Mouse (Mus musculus) kidney, adult 2 months (tissue): ENCODE measurements around the gene Brinp2. TPM values are rescaled to one million over a fixed set of nuclear protein-coding genes. Genes with fewer than 3 reads are reported as not detected.

Experiments
- DNase-seq: peaks from one replicate; pipeline ENCODE4 v3.0.0; 2021
- H3K27ac ChIP-seq: fragments of 200-500 bp; 2 replicates; pipeline ENCODE4 v1.5.1; 2012; ENCODE audit warnings: low read depth, low read length, control low read depth, inconsistent platforms; ENCODE audit not compliant: insufficient read depth
- H3K27me3 ChIP-seq: fragments of 200-500 bp; replicated peaks from 2 replicates; pipeline ENCODE4 v1.6.1; 2012; ENCODE audit warnings: mild to moderate bottlenecking, moderate library complexity, low read length, inconsistent platforms; ENCODE audit not compliant: control insufficient read depth, insufficient read depth
- H3K36me3 ChIP-seq: fragments of 200-500 bp; 2 replicates; pipeline ENCODE4 v1.6.1; 2012; ENCODE audit warnings: mild to moderate bottlenecking, moderate library complexity, low read length, inconsistent platforms; ENCODE audit not compliant: control insufficient read depth, insufficient read depth
- H3K4me1 ChIP-seq: fragments of 200-500 bp; 2 replicates; pipeline ENCODE4 v1.6.1; 2011; ENCODE audit warnings: low read length; ENCODE audit not compliant: control insufficient read depth, insufficient read depth
- H3K4me3 ChIP-seq: fragments of 200-500 bp; 2 replicates; pipeline ENCODE4 v1.5.1; 2011; ENCODE audit warnings: mild to moderate bottlenecking, low read depth, low read length, control low read depth; ENCODE audit not compliant: insufficient read depth
- CTCF ChIP-seq: fragments of 200-500 bp; conservative IDR thresholded peaks from 2 replicates; pipeline ENCODE4 v1.5.1; 2011; ENCODE audit warnings: low read depth, mild to moderate bottlenecking, control low read depth, low read length, moderate library complexity, mixed read lengths; ENCODE audit not compliant: insufficient read depth, insufficient read length
- POLR2A ChIP-seq: fragments of 200-500 bp; IDR thresholded peaks from one replicate; pipeline ENCODE4 v1.6.1; 2011; ENCODE audit warnings: low read depth, low read length, control low read depth
- WGBS: fragments of 180-500 bp; shearing (Covaris S2); methylation state at CpG from one replicate; pipeline ENCODE4 v1.1.7; 2018; 5-methylcytosine and 5-hydroxymethylcytosine counted together
- polyA plus RNA-seq: library from polyadenylated mRNA; depleted of rRNA; stranded (reverse); fragments of >200 nt; gene quantifications from 2 replicates; pipeline ENCODE4 v1.2.3, GENCODE M21; 2012

The Brinp2 gene
- polyA plus RNA-seq, 1 experiment, result 0.36 TPM

DNA sequence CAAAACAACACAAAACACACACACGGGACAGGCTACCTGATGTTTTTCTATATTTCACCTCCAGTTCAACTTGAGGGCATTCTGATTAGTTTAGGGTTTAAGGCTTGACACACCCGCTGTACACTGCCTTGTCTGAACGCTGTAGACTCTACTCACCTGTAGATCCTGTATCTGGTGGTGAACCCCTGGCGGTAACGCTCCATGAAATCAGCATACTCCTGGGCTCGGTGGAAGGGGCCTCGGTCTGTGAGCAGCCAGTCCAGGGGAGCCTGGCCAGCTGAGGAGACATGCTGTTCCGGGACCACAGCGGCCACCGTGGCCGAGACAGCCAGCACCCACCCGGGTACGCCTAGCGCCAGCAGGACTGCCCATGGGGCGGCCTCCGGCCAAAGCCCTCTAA lies 60.9 kb downstream of the Brinp2 start:
- WGBS, result 68% methylated on average over 16 of the region's 16 CpGs
- TF ChIP-seq POLR2A, result no peak
- TF ChIP-seq CTCF, result no peak
- Histone ChIP-seq H3K27me3 (no peaks in the 10 kb centered on the region), H3K4me3 (no peak overlapping the region), H3K4me1 (no peaks in the 10 kb centered on the region), H3K27ac (no peak overlapping the region), H3K36me3 (no peaks in the 10 kb centered on the region)
- DNase-seq, result no peak

DNA sequence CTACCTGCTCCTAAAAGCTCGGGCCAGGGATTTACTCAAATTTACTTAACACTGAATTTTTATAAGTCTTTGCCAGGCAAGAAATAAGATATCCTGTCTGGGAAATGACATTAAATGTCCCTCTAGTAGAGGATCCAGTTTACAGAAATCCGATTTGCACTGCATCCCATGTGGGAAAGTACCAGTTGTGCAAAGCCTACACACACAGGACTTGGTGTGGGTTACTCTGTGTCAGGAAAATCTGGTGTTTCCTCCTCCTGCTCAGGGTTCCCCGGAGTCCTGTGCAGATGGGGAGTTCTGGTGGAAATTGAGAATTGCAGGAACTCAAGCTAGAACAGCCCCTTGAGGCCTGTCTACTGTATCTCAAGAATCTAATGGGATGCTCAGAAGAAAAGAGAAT lies 70.9 kb downstream of the Brinp2 start:
- Histone ChIP-seq H3K36me3 (no peaks in the 10 kb centered on the region), H3K4me1 (no peaks in the 10 kb centered on the region), H3K27ac (no peak overlapping the region), H3K27me3 (no peaks in the 10 kb centered on the region), H3K4me3 (no peak overlapping the region)
- 67% methylated on average over 3 of the region's 3 CpGs for WGBS
- no peak for DNase-seq
- TF ChIP-seq POLR2A, result no peak
- no peak for TF ChIP-seq CTCF

DNA sequence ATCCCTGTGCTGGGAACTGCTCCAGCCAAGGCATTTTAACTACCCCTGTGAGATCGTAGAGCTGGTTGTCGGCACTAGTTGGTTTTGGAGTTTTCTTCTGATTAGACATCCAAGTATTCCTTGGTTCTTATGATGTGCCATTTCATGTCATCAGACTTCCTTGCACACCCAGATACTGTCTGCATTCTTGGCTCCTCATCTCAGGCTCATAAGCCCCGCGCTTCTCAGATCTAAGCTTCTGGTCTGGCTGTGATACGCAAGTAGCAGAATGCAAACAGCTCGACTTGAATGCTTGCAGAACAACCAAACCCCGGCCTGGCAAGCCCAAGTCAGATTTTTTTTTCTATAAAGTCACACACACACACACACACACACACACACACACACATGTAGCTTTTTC lies 72.3 kb downstream of the Brinp2 start:
- Histone ChIP-seq H3K27ac (no peak overlapping the region), H3K4me3 (no peak overlapping the region), H3K36me3 (no peaks in the 10 kb centered on the region), H3K4me1 (no peaks in the 10 kb centered on the region), H3K27me3 (no peaks in the 10 kb centered on the region)
- 88% methylated on average over 7 of the region's 7 CpGs for WGBS
- TF ChIP-seq CTCF, result no peak
- TF ChIP-seq POLR2A, result no peak
- DNase-seq, result no peak

DNA sequence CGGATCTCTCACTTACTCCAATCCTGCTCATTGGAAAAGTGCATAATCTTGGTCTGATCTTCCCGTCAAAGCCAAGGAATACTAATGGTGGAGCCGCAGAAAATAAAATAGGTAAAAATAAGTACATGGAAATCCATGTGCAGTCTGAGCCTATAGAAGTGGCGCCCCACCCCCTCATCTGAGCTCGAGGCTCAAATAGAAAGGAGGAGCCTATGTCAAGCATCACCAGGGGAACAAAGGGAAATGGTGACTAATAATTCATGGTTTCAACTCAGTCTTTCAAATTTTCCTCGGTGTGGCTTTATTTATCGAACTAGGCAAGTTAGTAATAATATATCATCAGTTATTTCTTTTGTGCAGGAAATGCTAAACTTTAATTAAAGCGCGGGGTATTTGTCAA lies 84.1 kb downstream of the Brinp2 start:
- Histone ChIP-seq H3K4me3 (no peak overlapping the region), H3K27ac (no peak overlapping the region), H3K27me3 (no peaks in the 10 kb centered on the region; the same call in 1 of the 2 replicates), H3K36me3 (no peaks in the 10 kb centered on the region), H3K4me1 (no peaks in the 10 kb centered on the region)
- 80% methylated on average over 9 of the region's 9 CpGs for WGBS
- TF ChIP-seq CTCF, result no peak
- no peak for TF ChIP-seq POLR2A
- DNase-seq, result no peak

DNA sequence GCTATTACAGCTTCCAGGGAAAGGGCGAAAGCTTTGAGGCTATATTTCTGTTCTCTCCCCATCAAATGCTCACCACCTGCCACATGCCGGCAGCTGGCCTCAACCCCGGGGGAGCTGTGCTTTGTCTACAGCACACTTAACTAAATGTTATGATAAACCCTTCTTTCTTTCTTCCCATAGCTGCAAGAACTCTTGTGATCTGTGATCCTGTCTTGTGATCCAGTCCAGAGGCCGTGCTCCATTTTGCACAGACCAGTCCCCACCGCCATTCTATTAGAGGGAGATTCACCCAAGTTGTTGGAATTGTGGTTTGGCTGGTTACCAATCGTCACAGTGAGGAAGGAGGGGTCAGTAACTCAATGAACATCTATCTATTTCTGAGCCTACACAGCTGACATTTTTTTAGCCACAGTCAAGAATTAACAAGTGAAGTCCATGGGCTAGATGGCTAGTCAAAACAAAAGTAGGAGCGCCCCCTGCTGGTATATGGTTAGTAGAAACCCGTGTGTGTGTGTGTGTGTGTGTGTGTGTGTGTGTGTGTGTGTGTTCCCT lies 89.0 kb downstream of the Brinp2 start:
- peak; percentile 52 for DNase-seq
- H3K27me3 ChIP-seq, result no peaks in the 10 kb centered on the region
- H3K27ac ChIP-seq, result no peak overlapping the region
- TF ChIP-seq CTCF (no peak), POLR2A (no peak)
- no peaks in the 10 kb centered on the region for H3K36me3 ChIP-seq
- no peak overlapping the region for H3K4me3 ChIP-seq
- H3K4me1 ChIP-seq, result no peaks in the 10 kb centered on the region
- WGBS, result 40% methylated on average over 8 of the region's 8 CpGs

DNA sequence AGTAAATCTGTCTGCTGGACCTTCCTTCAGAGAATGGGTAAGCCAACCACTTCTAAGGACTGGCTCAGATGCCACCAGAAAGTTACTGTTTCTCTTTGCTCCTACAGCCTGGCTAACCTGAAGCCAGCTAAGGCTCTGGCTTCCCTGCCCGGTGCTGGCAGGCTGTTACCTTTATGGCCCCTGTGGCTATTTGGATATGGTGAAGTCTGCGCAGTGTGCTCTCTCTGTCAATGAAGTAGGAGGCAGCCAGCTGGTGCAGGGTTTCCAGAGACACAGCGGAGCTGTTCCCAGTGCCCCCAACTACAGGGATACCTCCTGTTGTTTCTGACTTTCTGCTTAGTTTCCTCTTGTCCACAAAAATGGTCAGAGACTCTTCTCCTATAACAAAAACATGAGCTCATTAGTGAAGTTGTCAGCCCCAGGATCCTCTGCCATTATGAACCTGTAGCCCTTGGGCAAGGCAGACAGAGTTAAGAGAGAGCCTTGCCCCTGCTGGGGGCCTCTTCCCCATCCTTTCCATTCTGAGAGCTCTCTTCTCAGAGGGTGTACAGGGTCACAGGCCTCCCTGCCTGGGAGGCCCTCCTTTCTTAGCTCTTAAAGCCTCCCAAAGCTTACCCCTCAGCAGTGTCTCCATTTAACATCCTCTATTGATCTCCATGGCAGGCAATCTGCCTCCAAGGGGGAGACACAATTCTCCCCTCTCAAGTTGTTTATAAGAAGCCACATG lies 89.7 kb downstream of the Brinp2 start:
- Histone ChIP-seq H3K4me3 (no peak overlapping the region), H3K27ac (no peak overlapping the region), H3K36me3 (no peaks in the 10 kb centered on the region), H3K27me3 (no peaks in the 10 kb centered on the region), H3K4me1 (no peaks in the 10 kb centered on the region)
- WGBS, result 61% methylated on average over 3 of the region's 3 CpGs
- DNase-seq, result no peak
- TF ChIP-seq POLR2A (no peak), CTCF (no peak)

DNA sequence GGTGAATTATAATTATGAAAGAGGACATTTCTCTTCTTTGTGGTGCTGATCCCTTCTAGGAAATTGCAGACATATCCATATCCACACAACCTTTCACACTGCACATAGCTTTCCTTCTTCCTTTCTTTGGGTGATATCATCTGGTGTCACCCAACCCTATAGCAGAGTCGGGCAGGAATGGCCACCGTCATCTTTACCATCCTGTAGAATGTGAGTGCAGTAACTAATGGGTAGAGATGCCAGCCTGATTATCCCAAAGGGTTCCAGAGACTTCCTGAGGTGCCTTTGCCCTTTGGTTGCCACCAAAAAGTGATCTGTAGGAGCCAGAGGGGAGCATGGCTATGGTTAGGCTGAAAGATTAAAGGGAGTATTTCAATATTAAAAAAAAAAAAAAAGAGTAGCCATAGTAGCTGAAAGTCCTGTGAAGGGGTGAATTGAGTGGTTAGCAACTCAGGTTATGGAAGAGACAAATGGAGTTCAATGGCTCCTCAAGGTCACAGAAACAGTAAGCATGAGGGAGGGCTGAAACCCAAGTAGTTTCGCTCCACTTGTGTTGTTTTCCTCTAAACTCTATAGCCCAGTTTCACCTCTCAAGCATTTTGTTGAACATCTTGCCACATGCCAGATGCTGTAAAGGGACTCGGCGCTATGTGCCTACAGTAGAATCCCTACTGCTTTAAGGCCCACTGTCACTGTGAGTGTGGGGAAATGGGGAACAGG lies 96.5 kb downstream of the Brinp2 start:
- TF ChIP-seq CTCF (no peak), POLR2A (no peak)
- 68% methylated on average over 5 of the region's 5 CpGs for WGBS
- Histone ChIP-seq H3K36me3 (no peaks in the 10 kb centered on the region), H3K4me1 (no peaks in the 10 kb centered on the region), H3K27me3 (no peaks in the 10 kb centered on the region), H3K4me3 (no peak overlapping the region), H3K27ac (no peak overlapping the region)
- no peak for DNase-seq
